Mouse (Mus musculus) hindbrain, embryonic 13.5 days (tissue): ENCODE results near the gene Tspan14. TPM values are rescaled to one million over a fixed set of nuclear protein-coding genes. Genes with fewer than 3 reads are reported as not detected.

Experiments used
- ATAC-seq: fragments of 200-750 bp; cut with Nextera tagmentation; 2 replicates; pipeline ENCODE4 v1.8.0; 2017; ENCODE audit warnings: moderate TSS enrichment; ENCODE audit not compliant: low FRiP score
- H3K27ac ChIP-seq: fragments of 300-500 bp; sonication (generic); 2 replicates; pipeline ENCODE4 v1.5.1; 2015; ENCODE audit warnings: inconsistent platforms, mild to moderate bottlenecking, moderate library complexity
- H3K27me3 ChIP-seq: fragments of 300-500 bp; sonication (generic); 2 replicates; pipeline ENCODE4 v1.6.1; 2015; ENCODE audit warnings: mild to moderate bottlenecking, inconsistent platforms
- H3K36me3 ChIP-seq: fragments of 300-500 bp; sonication (generic); 2 replicates; pipeline ENCODE4 v1.6.1; 2015; ENCODE audit warnings: mild to moderate bottlenecking, inconsistent platforms
- H3K4me1 ChIP-seq: fragments of 300-500 bp; sonication (generic); replicated peaks from 2 replicates; pipeline ENCODE4 v1.6.1; 2015; ENCODE audit warnings: inconsistent platforms
- H3K4me2 ChIP-seq: fragments of 300-500 bp; sonication (generic); 2 replicates; pipeline ENCODE4 v1.6.1; 2015; ENCODE audit warnings: inconsistent platforms, mild to moderate bottlenecking, moderate library complexity
- H3K4me3 ChIP-seq: fragments of 300-500 bp; sonication (generic); 2 replicates; pipeline ENCODE4 v1.5.1; 2015; ENCODE audit warnings: mild to moderate bottlenecking, inconsistent platforms
- H3K9ac ChIP-seq: fragments of 300-500 bp; sonication (generic); 2 replicates; pipeline ENCODE4 v1.6.1; 2015; ENCODE audit warnings: mild to moderate bottlenecking, inconsistent platforms
- H3K9me3 ChIP-seq: fragments of 300-500 bp; sonication (generic); 2 replicates; pipeline ENCODE4 v1.6.1; 2016; ENCODE audit warnings: inconsistent platforms
- WGBS: fragments of 180-500 bp; shearing (Covaris S2); methylation state at CpG from one replicate; pipeline ENCODE4 v1.1.7; 2015; 5-methylcytosine and 5-hydroxymethylcytosine counted together
- polyA plus RNA-seq: library from polyadenylated mRNA; unstranded; fragments of >200 nt; fragmentation: Nextera tagmentation; extraction: Ambion mirVana; gene quantifications from 2 replicates; pipeline ENCODE4 v1.2.1, GENCODE M21; 2015

The Tspan14 gene
- polyA plus RNA-seq, 1 experiment from 2014 or later: 77.0 TPM

DNA sequence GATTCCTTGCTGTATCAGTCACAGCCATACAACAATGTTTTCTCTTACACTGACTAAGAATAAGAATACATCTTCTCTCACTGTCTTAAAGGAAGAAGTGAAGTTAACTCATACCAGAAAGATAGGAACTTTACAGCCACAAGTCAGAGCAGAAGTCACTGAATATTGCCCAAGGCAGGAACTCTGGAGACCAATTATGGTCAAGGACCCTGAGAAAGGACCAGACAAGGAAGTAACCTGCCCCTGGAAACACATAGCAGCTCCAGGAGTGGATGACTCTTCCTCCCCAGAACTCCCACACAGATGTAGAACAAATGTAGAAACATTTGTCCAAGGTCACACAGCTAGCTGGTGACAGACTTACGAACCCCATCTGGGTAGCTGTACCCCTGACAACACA lies 45.4 kb downstream of the Tspan14 start:
- Histone ChIP-seq H3K4me2 (no peak overlapping the region), H3K9me3 (no peaks in the 10 kb centered on the region), H3K36me3 (peaks cover 14% of the 10 kb centered on the region), H3K27ac (no peak overlapping the region), H3K4me3 (no peak overlapping the region), H3K9ac (no peak overlapping the region), H3K4me1 (peaks cover 25% of the 10 kb centered on the region), H3K27me3 (no peaks in the 10 kb centered on the region)
- ATAC-seq: no peak
- 97% methylated on average over 1 of the region's 1 CpGs for WGBS

DNA sequence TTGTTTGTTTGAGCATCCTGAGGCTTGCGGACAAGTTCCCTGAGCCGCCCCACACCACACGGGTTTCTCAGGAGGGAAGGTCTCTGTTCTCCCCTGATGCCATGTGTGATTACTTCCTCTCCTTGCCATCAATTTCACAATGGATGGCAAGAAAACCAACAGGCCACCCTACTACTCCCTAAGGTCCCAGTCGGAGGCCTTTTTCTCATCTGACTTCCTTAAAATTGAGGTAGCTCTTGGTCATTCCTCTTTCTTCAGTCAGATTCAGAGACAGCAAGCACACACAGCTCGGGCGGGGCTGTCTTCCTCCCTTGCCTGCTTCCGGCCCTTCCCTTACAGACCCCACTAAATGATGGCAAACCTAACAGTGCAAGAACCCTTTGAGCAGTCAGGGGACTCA lies 47.1 kb downstream of the Tspan14 start:
- Histone ChIP-seq H3K27me3 (no peaks in the 10 kb centered on the region), H3K4me2 (no peak overlapping the region), H3K4me1 (peaks cover 22% of the 10 kb centered on the region), H3K4me3 (no peak overlapping the region), H3K36me3 (peaks cover 25% of the 10 kb centered on the region), H3K27ac (peak overlapping the region; percentile 35; the same call in 1 of the 2 replicates), H3K9ac (no peak overlapping the region; the same call in 1 of the 2 replicates), H3K9me3 (no peaks in the 10 kb centered on the region)
- ATAC-seq: no peak
- 88% methylated on average over 7 of the region's 7 CpGs for WGBS

DNA sequence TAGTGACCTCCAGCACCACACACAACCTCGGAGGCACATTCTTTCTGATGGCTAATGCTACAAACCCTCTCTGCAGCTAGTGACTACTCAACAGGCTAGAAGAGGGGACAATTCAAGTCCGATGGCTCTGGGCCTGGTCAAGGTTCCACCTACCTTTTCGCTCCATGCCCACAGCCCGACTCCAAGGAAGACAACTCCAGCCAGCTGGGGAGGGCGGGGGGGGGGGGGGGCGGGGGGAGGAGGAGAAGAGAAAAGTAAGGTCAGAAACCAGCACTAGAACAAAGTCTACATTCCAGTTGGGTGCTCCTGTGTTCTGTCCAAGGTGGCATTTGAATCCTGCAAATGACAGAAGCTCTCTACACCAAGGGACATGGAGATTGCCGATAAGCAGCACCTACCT lies 48.1 kb downstream of the Tspan14 start:
- peak overlapping the region; percentile 12; the same call in 1 of the 2 replicates for H3K27ac ChIP-seq

DNA sequence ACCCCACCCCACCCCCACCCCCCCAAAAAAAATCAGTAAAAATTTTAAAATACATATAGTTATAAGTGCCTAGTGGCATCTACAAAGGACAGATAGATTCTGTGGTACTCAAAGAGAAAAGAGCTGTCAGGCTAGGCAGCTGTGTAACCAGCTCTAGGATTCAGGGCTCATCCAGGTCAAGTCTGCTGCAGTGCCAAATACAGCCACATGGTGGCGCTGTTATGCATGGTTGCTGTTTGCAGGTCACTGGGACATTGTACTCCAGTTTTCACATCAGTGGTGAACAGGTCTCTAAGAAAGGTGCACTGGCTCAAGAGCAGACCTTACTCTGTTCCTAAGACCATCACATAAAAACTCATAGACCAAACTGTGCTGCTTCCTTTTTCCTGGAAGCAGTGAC lies 49.0 kb downstream of the Tspan14 start:
- 0% methylated on average over 1 of the region's 1 CpGs for WGBS
- Histone ChIP-seq H3K4me1 (peaks cover 16% of the 10 kb centered on the region), H3K4me2 (no peak overlapping the region), H3K9ac (no peak overlapping the region), H3K27me3 (no peaks in the 10 kb centered on the region), H3K27ac (peak overlapping the region; percentile 12; the same call in 1 of the 2 replicates), H3K4me3 (no peak overlapping the region), H3K9me3 (no peaks in the 10 kb centered on the region), H3K36me3 (peaks cover 40% of the 10 kb centered on the region)
- peak; percentile 50 for ATAC-seq

More for the DNA sequence above, 48.1 kb downstream of the Tspan14 start:
- no peaks in the 10 kb centered on the region for H3K27me3 ChIP-seq
- WGBS: 78% methylated on average over 5 of the region's 7 CpGs
- no peak overlapping the region for H3K4me2 ChIP-seq
- ATAC-seq: no peak
- H3K9ac ChIP-seq: no peak overlapping the region
- peaks cover 16% of the 10 kb centered on the region for H3K4me1 ChIP-seq
- H3K4me3 ChIP-seq: no peak overlapping the region
- no peaks in the 10 kb centered on the region for H3K9me3 ChIP-seq
- H3K36me3 ChIP-seq: peaks cover 35% of the 10 kb centered on the region

DNA sequence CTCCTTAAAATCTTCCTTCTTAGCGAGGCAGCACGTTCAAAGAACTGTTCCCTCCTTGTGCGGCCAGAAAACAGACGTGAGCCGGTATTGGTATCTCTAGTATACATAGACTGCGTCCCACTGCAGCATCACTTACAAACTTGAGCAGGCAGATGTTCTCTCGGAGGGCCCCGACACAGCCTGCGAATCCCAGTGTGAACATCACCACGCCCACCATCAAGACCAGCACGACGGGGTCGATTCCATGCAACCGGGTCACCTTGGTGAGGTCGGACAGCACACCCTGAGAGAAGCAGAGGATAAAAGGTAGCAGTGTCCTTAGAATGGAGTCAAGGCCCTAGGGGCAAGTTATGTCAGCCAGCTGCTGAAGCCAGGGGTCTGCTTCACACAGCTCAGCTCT lies 49.9 kb downstream of the Tspan14 start:
- H3K4me1 ChIP-seq: peaks cover 16% of the 10 kb centered on the region
- no peak overlapping the region for H3K27ac ChIP-seq
- H3K4me2 ChIP-seq: no peak overlapping the region
- no peaks in the 10 kb centered on the region for H3K9me3 ChIP-seq
- peaks cover 36% of the 10 kb centered on the region for H3K36me3 ChIP-seq
- H3K9ac ChIP-seq: no peak overlapping the region
- no peaks in the 10 kb centered on the region for H3K27me3 ChIP-seq
- no peak for ATAC-seq
- WGBS: 88% methylated on average over 15 of the region's 15 CpGs
- no peak overlapping the region for H3K4me3 ChIP-seq

DNA sequence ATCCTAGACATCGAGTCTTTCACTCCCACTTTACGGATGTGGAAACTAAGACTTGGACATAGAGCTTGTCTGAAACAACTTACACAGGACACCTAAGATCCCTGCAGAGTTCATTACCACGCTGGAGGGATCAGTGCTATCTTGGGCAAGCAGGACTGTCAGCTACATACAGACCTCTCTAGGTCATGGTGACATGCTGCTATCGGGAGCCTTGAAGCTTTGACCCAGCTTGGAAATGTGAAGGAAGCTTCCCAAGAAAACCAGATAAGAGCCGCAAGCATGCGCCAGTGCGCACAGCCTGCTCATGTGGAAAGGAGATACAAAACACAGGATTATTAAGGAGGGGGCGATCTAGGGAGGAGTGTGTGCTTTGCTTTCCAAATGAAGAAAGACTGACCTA lies 50.8 kb downstream of the Tspan14 start:
- H3K4me2 ChIP-seq: no peak overlapping the region
- no peak for ATAC-seq
- 94% methylated on average over 8 of the region's 8 CpGs for WGBS

DNA sequence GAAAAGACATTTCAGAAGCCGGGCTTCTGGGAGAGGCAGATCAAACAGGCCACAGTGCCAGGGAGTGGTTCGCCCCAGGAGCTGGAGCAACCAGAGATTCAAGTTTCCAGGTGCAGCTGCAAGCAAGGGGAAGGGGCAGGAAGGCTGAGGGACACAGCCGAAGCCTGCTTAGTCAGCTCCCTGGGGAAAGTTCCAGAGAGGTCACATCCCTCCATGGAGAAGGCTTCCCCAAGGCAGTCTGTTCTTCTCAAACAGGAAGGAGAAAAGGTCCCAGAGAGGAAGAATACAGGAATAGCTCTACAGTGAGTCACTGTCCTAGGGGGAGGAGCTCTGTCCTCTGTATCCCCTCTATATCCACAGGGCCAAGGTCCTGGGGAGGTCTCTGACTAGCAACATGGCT lies 51.9 kb downstream of the Tspan14 start:
- H3K27me3 ChIP-seq: no peaks in the 10 kb centered on the region
- no peaks in the 10 kb centered on the region for H3K9me3 ChIP-seq
- H3K4me3 ChIP-seq: no peak overlapping the region
- H3K27ac ChIP-seq: no peak overlapping the region
- WGBS: 81% methylated on average over 3 of the region's 3 CpGs
- H3K9ac ChIP-seq: no peak overlapping the region
- peaks cover 13% of the 10 kb centered on the region for H3K4me1 ChIP-seq
- no peak overlapping the region for H3K4me2 ChIP-seq
- ATAC-seq: no peak
- peaks cover 56% of the 10 kb centered on the region for H3K36me3 ChIP-seq

More for the DNA sequence above, 50.8 kb downstream of the Tspan14 start:
- Histone ChIP-seq H3K36me3 (peaks cover 45% of the 10 kb centered on the region), H3K27ac (no peak overlapping the region), H3K27me3 (no peaks in the 10 kb centered on the region), H3K9me3 (no peaks in the 10 kb centered on the region), H3K4me1 (peaks cover 16% of the 10 kb centered on the region), H3K9ac (no peak overlapping the region), H3K4me3 (no peak overlapping the region)

DNA sequence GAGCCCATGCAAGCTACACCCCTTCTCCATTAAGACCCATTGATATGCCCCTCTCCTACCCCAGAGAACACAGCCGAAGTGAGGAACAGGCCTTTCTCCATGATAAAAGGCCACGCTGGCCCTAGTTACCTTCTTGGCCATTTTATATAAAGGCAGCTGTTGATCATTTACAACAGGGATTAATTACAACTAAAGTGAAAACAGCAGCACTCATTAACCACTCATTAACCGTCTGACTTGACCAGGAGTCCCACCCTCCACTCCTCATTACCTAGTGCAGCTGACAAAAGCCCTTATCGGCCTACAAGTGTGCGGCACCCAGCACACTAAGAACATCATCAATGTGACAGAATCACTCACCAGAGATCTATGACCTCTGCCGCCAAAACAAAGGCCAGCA lies 52.9 kb downstream of the Tspan14 start:
- H3K27me3 ChIP-seq: no peaks in the 10 kb centered on the region
- H3K4me3 ChIP-seq: no peak overlapping the region
- H3K9ac ChIP-seq: no peak overlapping the region
- H3K4me2 ChIP-seq: no peak overlapping the region
- no peaks in the 10 kb centered on the region for H3K9me3 ChIP-seq
- 56% methylated on average over 6 of the region's 6 CpGs for WGBS
- no peak for ATAC-seq
- peaks cover 7% of the 10 kb centered on the region for H3K4me1 ChIP-seq
- peaks cover 66% of the 10 kb centered on the region for H3K36me3 ChIP-seq
- no peak overlapping the region for H3K27ac ChIP-seq

DNA sequence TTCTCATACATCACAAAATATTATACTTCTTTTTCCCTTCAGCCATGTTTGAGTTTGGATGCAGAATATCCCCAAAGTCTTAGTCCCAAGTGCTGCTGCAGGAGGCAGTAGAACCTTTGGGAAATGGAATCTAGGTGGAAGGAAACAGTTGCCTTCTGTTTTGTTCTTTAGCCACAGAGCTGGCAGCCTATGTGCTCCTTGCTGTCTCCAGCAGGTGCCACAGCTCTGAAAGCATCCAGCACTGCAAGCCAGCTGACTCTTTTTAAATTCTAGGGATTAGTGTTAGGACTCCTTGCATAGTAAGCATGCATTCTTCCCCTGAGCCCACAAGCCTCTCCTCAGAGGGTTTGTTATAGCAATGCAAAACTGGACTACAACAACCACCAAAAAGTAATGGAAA lies 55.1 kb downstream of the Tspan14 start:
- H3K4me2 ChIP-seq: no peak overlapping the region
- H3K9me3 ChIP-seq: no peaks in the 10 kb centered on the region
- H3K36me3 ChIP-seq: peaks cover 88% of the 10 kb centered on the region
- no peak overlapping the region for H3K9ac ChIP-seq
- H3K4me1 ChIP-seq: no peaks in the 10 kb centered on the region
- H3K27ac ChIP-seq: no peak overlapping the region
- H3K4me3 ChIP-seq: no peak overlapping the region
- no peaks in the 10 kb centered on the region for H3K27me3 ChIP-seq
- ATAC-seq: no peak

DNA sequence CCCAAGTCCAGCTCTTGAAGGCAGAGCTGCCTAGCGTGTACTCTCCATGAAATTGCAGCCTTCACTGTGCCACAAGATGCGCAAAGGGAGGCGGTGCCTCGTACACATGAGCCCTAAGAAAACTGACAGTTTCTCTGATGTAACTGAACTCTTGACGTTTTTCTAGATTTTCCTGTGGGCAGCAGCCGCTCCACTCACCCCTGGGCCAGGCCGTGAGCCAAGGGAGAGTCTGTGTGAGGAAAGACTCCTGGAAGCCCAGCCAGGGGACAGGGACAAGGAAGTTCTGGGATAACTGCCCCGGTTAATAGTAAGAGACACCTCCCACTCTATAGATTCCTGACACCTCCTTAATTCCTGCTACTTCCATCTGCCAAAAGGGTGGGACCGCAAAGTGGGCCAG lies 57.8 kb downstream of the Tspan14 start:
- WGBS: 94% methylated on average over 9 of the region's 9 CpGs
- Histone ChIP-seq H3K36me3 (peaks cover 80% of the 10 kb centered on the region), H3K4me2 (no peak overlapping the region), H3K27ac (no peak overlapping the region), H3K27me3 (no peaks in the 10 kb centered on the region), H3K4me1 (no peaks in the 10 kb centered on the region; the same call in 1 of the 2 replicates), H3K9ac (no peak overlapping the region), H3K4me3 (no peak overlapping the region), H3K9me3 (no peaks in the 10 kb centered on the region)
- no peak for ATAC-seq

DNA sequence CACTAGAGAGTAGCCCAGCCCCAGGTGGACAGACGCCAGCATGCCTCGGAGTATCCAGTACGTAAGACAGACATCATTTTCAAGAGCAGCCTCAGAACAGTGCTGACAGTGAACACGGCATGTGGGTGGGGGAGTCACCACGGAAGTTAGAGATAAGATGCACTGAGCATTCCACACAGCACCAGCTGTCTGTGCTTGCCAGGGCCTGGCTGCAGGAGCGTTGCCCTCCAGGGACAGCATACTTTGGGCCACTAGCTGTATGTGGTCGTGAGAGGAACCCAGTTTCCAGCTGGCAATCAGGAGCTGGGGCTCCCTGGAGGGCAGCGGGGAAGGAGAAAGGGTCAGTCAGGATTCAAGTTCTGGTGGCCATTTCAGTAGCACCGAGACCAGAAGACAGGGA lies 59.8 kb downstream of the Tspan14 start:
- 89% methylated on average over 9 of the region's 9 CpGs for WGBS
- Histone ChIP-seq H3K4me1 (no peaks in the 10 kb centered on the region; the same call in 1 of the 2 replicates), H3K4me3 (no peak overlapping the region), H3K27me3 (no peaks in the 10 kb centered on the region), H3K27ac (no peak overlapping the region), H3K4me2 (no peak overlapping the region), H3K9ac (no peak overlapping the region), H3K36me3 (peaks cover 66% of the 10 kb centered on the region), H3K9me3 (no peaks in the 10 kb centered on the region)
- no peak for ATAC-seq

DNA sequence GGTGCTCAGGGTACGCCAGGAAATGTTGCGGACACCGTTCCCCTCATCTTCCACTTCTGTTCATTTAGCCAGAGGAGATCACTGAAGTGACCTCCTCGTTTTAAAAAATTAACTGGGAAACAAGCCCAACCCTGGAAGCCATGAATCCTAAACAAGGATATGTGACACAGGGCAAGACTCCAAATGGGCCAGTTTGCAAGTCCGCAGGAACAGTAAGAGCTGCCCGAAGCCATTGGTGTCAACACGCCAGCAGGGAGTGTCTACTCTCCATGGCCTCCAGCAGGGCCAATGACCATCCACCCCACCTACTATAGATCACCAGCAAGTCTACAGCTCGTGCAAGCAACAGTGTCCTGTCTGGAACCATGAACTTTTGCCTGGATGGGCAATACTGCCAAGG lies 60.8 kb downstream of the Tspan14 start:
- H3K4me3 ChIP-seq: no peak overlapping the region
- no peaks in the 10 kb centered on the region; the same call in 1 of the 2 replicates for H3K4me1 ChIP-seq
- ATAC-seq: no peak
- H3K4me2 ChIP-seq: no peak overlapping the region
- 94% methylated on average over 8 of the region's 8 CpGs for WGBS
- H3K9ac ChIP-seq: no peak overlapping the region
- peaks cover 57% of the 10 kb centered on the region for H3K36me3 ChIP-seq
- no peak overlapping the region for H3K27ac ChIP-seq
- no peaks in the 10 kb centered on the region for H3K9me3 ChIP-seq
- no peaks in the 10 kb centered on the region for H3K27me3 ChIP-seq

DNA sequence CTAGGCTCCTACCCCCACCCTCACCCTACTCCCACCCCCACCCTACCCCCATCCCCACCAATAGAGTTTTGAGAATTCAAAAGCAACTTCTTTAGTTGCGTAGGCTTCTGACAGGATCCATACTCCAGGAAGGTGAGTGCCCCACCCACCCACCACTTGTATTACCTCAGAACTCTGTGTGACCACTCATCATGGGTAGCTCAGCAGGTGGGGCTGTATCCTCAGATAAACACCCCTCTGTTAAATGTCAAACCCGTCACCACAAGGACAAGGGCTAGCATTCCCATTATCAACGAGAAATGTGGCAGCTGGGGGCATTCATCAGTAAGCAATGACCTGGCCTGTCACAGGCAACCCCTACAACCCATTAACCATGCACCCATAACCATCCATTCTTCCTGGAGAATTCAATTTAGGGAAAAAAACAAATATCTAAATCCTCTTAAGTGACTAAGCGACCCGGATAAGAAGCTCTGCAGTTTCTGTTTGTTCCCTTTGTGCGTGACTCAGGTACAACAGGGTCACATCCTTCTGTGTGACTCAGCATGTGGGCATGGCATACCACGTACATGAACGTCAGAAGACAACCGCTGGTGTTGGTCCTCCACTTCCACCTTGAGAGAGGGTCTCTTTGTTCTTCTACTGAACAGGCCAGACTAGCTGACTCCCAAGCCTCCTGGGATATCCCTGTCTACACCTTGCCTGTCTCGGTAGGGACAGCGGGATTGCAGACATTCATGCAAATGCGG lies 64.1 kb downstream of the Tspan14 start:
- ATAC-seq: no peak
- peaks cover 23% of the 10 kb centered on the region for H3K36me3 ChIP-seq
- WGBS: 73% methylated on average over 12 of the region's 12 CpGs
- no peak overlapping the region for H3K27ac ChIP-seq
- H3K9ac ChIP-seq: no peak overlapping the region
- no peaks in the 10 kb centered on the region for H3K9me3 ChIP-seq
- no peak overlapping the region for H3K4me2 ChIP-seq
- H3K27me3 ChIP-seq: no peaks in the 10 kb centered on the region
- no peaks in the 10 kb centered on the region; the same call in 1 of the 2 replicates for H3K4me1 ChIP-seq
- no peak overlapping the region for H3K4me3 ChIP-seq
